Mouse (Mus musculus): ENCODE data around the gene Tbc1d5. TPM values are rescaled to one million over a fixed set of nuclear protein-coding genes. Genes with fewer than 3 reads are reported as not detected.

Gene Tbc1d5
- polyA plus RNA-seq, 2 experiments from 2014 or later = 17.3 to 23.9 TPM

DNA sequence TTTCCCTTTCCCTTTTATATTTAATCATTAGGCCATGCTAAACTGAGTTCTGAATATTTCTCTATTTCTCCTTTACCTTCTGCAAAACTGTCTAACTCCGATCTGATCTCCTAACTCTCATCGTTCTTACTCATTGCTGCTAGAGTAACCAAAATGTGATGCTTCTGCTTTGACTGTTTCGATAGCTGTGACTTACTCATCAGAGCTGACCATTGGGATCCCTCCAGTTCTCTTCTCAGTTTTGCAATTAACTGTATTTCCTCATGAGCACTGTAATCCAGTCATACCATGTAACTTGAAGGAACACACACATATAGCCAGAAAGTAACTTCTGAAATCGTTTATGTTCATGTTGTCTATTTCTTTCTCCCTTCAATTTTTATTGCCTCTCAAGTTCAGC is 306.6 kb downstream of the Tbc1d5 start:
- ATAC-seq = no peak

DNA sequence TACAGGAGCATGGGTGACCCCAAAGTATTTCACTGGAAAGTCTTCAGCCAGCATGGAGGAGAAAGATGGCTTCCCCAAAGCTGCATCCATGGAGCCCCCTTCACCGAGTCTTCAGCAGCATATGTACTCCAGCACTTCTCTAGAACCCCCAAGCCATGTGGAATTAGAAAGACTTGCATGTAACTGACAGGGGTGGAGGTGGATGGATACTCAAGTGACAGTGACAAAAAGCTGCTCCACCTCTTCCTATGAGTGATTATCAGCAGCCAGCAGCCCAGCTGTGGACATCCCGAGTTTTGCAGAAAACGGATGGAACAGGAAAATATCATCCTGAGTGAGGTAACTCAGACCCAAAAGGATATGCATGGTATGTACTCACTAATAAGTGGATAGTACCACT is 311.9 kb downstream of the Tbc1d5 start:
- no peak for ATAC-seq

DNA sequence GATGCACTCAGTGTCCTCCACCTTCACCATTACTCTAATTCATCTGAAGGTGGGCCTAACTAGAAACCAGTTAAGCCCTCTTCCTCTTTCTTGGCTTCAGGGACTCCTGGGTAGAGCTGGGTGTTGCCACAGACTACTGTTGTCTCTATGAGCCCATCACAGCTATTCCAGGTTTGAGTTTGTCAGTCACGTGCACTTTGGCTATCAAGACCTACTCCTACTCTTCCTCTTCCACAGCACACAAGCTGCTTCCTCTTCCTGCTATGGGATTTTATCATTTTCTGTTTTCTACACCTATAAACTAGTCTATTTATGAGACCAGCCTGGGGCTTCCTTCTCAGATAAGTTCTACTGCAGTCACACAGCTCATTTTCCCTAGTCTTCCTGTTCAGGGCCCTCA is 314.4 kb downstream of the Tbc1d5 start:
- ATAC-seq = no peak

GRCm38 (mm10) chr17:50853220-50853619 is 325.9 kb downstream of the Tbc1d5 start:
- no peak for ATAC-seq

GRCm38 (mm10) chr17:50851382-50851781 is 327.8 kb downstream of the Tbc1d5 start:
- ATAC-seq = no peak

GRCm38 (mm10) chr17:50814089-50814488 is 365.1 kb downstream of the Tbc1d5 start:
- ATAC-seq = peak; percentile 49

DNA sequence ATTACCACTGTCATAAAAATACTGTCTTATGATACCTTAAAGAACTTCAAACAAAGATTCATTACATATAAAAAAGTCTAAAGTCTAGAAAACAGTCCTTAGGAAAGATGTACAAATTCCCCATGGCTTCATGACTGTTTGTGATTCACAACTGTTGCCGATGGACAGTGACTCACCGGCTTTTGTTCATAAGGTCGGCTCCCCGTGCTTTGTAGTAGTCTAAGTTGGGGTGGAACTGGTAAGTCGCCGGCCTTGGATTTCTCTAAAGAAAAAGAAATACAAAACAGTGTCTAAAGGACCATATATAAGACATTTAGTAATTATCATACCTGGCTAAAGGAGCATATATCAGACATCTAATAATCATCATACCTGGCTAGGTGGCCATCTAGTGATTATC is 365.6 kb downstream of the Tbc1d5 start:
- ATAC-seq = no peak

GRCm38 (mm10) chr17:50805631-50806030 is 373.5 kb downstream of the Tbc1d5 start:
- ATAC-seq = no peak

GRCm38 (mm10) chr17:50803234-50803633 is 375.9 kb downstream of the Tbc1d5 start:
- ATAC-seq = no peak

DNA sequence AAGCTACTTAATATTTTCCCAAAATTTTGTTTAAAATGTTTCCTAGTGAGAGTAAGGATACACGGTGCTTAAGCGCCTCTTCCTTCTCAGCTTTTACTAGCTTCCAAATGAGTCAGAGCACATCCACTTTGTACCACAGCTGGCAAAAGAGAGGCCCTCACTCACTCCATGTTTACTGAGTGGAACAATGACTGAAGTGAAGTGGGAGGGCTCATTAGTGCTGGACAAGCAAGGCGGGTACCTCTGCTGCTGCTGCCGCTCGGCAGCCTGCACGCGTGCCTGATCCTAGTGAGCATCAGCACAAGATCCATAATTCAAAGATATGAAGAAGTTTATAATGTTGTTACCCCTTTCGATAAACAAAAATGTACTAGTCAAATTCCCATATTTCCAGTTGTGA is 376.8 kb downstream of the Tbc1d5 start:
- no peak for ATAC-seq

DNA sequence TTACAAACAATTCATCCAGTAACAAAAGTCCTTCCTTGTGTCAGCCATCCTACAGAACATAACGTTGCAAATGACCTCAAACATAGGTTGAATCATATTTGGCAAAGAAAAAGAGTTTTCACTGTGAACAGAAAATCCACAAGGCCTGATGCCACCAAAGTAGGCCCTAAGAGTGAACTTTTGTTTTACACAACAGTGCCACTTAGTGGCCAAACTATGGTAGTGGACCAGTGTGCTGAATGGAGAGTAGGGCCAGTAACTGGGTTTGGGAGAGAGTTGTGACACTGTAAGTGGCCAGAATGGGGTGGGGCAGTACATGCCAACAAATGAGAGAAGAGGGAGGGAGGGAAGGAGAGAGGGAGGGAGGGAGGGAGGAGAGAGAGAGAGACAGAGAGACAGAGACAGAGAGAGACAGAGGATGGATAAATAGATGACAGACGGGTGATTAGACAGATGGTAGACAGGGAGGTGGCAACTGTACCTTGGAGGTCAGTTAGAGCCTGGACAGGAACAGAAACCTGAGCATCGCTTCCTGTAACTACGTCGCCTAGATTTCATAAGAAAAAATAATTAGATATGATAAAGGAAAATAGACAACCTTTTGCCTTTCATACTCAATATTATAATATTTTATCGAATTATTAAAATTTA is 383.6 kb downstream of the Tbc1d5 start:
- ATAC-seq = peak; percentile 99

GRCm38 (mm10) chr17:50791671-50792070 is 387.5 kb downstream of the Tbc1d5 start:
- no peak for ATAC-seq

DNA sequence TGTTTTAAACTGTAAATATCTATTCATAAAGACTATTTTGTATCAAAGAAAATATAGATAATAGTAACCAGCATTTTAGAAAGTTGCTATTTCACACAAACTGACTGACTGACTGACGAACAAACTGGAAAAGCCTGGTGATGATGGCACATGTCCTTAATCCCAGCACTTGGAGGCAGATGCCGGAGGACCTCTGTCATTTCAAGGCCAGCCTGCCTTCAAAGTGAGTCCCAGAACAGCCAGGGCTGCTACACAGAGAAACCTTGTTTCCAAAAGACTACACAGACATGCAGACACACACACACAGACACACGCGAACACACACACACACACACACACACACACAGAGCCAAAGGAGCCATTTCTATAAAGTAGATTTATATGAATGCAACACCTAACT is 390.3 kb downstream of the Tbc1d5 start:
- no peak for ATAC-seq

GRCm38 (mm10) chr17:50775247-50775646 is 403.9 kb downstream of the Tbc1d5 start:
- ATAC-seq = no peak

- no peak for ATAC-seq
These were observed 414.8 kb downstream of the Tbc1d5 start for GRCm38 (mm10) chr17:50764387-50764786.

DNA sequence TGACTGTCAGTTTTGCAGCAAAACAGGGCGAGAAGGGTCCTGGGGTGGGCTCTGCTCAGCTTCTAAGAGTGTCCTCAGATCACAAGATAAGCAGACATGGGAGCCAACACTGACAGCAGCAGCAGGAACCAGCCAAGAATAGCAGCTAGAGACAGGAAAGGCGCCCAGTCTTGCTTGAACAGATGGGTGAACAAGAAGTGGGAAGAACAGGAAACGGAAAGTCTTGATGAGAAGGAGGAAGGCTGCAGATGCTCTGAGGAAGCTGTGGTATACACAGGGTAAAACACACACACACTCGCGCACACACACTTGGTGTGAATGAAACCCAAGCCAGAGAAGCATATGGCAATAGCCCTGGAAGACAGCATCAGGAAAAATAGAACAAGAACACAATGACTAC is 415.7 kb downstream of the Tbc1d5 start:
- ATAC-seq = peak; percentile 32

GRCm38 (mm10) chr17:50762231-50762630 is 416.9 kb downstream of the Tbc1d5 start:
- no peak for ATAC-seq

- ATAC-seq = no peak
These were observed 418.1 kb downstream of the Tbc1d5 start for GRCm38 (mm10) chr17:50761082-50761481.

DNA sequence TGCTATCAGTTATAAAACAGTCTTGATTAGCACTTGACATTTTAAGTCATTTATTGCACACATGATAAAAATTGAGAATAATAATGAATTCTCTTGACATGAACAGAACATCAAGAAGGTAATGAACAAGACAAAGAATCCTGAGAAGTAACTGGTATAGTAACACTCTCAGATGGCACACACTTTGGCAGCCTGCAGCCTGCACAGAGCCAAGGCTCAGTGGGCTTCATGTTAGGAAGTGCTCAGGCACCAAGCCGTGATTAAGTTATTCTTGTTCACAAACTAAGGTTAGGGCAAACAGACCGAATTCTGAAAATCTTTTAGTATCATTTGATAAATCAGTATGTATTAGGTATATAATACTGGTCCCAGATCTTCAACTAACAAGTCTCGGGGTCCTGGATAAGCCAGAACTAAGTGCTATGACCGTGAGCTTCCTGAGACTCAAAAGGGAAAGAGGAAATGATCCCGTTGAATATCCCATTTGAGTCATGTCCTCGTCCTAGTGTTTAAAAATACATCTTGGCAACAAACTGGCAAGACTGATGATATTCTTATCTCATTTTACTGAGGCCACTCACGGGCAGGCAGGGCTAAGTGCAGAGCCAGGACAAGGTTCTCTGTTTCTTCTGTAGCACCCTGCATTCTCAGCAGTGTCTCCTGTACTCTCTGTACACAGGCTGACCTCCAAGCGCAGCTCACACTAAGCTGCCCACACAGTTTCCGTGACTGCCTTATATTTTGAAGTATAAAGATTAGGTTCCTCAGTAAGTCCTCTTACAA is 425.6 kb downstream of the Tbc1d5 start:
- ATAC-seq = no peak

GRCm38 (mm10) chr17:50752753-50753152 is 426.4 kb downstream of the Tbc1d5 start:
- no peak for ATAC-seq

GRCm38 (mm10) chr17:50751911-50752310 is 427.2 kb downstream of the Tbc1d5 start:
- ATAC-seq = no peak

- ATAC-seq = no peak
These were observed 428.3 kb downstream of the Tbc1d5 start for GRCm38 (mm10) chr17:50750874-50751273.

GRCm38 (mm10) chr17:50741386-50741785 is 437.8 kb downstream of the Tbc1d5 start:
- no peak for ATAC-seq

DNA sequence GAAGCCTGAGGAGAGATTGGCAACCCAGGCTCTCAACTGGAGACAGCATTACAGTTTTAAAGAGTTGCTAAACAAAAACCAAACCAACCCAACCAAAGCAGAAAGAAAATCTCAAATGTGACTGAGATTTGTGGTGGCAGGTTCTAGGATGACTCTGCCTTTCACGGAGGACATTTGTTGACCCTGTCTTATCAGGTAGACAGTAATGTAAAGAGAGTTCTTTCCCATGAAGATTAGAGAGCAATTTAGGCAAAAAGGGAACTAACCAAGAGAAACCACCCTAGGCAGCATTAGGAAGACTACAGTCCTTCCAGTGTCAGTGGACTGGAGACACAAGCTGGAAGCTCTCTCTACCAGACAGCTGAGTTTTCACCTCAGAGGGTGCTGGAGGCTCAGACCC is 438.3 kb downstream of the Tbc1d5 start:
- ATAC-seq = no peak
